Mouse (Mus musculus) spleen, postnatal 14 days (tissue): ENCODE results near the gene Nlgn2.

Experiments used
- DNase-seq, 2 experiments: peaks; one replicate each; pipeline ENCODE4 v3.0.0; 2021 to 2022; ENCODE audit warnings: low spot score in 2 of 2

Gene Nlgn2

GRCm38 (mm10) chr11:69795983-69796435, 41.6 kb downstream of the Nlgn2 start:
- no peak for DNase-seq

GRCm38 (mm10) chr11:69795168-69795982, 42.2 kb downstream of the Nlgn2 start, which contains the start of gene Chrnb1:
Chrnb1 (minus strand) TSS chr11:69795943.
- peak; percentile 87 to 89 for DNase-seq

GRCm38 (mm10) chr11:69793429-69793828, 44.2 kb downstream of the Nlgn2 start:
- no peak for DNase-seq

- DNase-seq = no peak
Measured at GRCm38 (mm10) chr11:69791420-69791819, 46.2 kb downstream of the Nlgn2 start.

DNA sequence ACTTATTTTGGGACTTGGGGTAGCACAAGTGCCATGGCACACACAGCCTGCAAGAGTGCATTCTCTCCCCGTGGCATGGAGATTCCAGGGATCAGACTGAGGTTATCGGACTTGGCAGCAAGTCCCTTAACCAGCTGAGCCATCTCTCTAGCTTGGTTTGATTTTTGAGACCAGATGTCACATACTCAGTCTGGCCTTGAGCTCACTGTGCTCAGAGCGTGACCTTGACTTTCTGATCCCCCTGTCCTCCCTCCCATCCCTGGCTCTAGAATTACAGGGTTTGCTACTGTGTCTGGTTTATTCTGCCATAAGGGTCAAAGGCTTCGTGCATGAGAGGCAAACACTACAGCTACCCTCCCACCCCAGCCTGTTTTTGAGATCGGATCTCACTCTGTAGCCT, 48.2 kb downstream of the Nlgn2 start:
- DNase-seq = no peak

DNA sequence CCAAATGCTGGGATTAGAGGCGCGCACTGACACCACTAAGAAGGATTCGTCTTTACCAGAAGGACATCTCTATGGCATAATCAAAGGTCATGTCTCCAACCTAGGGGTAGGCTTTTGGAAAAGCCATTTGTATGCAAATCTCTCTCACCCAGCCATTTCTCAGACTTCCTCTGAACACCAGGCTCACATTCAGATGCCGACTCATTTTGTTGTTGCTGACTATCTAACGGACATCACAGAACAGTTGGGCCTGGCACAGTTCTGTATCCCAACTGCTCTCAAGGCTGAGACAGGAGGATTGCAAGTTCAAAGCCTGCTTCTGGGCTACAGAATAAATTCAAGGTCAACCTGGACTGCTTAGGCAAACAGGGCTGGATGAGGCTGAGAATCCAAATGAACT, 50.3 kb downstream of the Nlgn2 start:
- no peak for DNase-seq

GRCm38 (mm10) chr11:69784793-69785272, 52.8 kb downstream of the Nlgn2 start:
- DNase-seq = no peak

DNA sequence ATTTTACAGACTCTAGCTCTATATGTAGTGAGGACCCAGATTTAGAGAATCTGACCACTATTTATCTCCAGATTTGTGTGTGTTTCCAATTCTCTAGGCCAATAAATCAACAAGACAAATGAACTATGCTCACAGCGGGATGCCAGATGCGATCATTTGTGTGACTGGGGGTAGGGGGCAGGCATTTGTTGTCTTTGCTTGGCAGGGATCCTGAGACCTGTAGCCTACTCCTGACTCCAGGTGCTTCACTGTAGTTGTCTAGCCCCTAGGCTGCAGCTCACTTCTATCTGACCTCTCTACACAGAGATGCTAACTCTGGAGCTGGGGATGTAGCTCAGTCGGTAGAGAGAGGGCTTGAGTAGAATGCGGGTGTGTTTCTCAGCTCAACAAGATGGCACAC, 55.8 kb downstream of the Nlgn2 start:
- DNase-seq = no peak

GRCm38 (mm10) chr11:69778985-69779384, 58.6 kb downstream of the Nlgn2 start:
- DNase-seq = no peak

- DNase-seq = no peak
Measured at GRCm38 (mm10) chr11:69778258-69778982, 59.2 kb downstream of the Nlgn2 start.

- DNase-seq = no peak
Measured at GRCm38 (mm10) chr11:69777504-69778257, 59.9 kb downstream of the Nlgn2 start.

- no peak for DNase-seq
Measured at GRCm38 (mm10) chr11:69776488-69776887, 61.1 kb downstream of the Nlgn2 start.

GRCm38 (mm10) chr11:69775716-69776115, 61.9 kb downstream of the Nlgn2 start:
- no peak for DNase-seq

DNA sequence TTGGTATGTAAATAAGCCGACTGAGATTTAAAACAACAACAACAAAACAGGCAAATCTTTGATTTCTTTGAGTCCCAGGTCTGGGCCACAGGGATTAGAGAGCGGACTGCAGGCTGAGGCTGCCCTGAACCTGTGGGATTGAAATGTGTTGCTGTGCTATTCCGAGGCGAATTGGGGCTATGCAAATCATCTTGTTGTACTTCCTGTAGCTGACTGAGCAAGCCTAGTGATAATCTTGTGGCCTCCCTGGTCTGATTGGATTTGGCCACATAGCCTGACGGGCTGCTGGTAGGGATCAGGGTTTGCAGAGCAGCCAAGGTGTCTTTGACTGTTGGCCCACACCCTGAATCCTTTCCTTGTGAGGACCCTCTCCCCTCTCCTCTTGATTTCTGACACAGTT, 62.6 kb downstream of the Nlgn2 start:
- no peak for DNase-seq
